Mouse (Mus musculus) hindbrain, embryonic 10.5 days (tissue): Measurements from ENCODE around the gene A4galt. TPM values are rescaled to one million over a fixed set of nuclear protein-coding genes. Genes with fewer than 3 reads are reported as not detected.
"Not testable (repeated sequence)": the region's sequence is repeated elsewhere in the genome, so short reads cannot be mapped to it uniquely, and the experiment has no call there.

ENCODE experiments used
- DNase-seq: peaks from one replicate; pipeline ENCODE4 v3.0.0-alpha.2; 2017; ENCODE audit warnings: low spot score
- H3K27ac ChIP-seq: fragments of 300-500 bp; sonication (generic); 2 replicates; pipeline ENCODE4 v1.5.1; 2016; ENCODE audit warnings: mild to moderate bottlenecking, moderate library complexity
- H3K27me3 ChIP-seq: fragments of 300-500 bp; sonication (generic); 2 replicates; pipeline ENCODE4 v1.6.1; 2016; ENCODE audit warnings: mild to moderate bottlenecking; ENCODE audit not compliant: poor library complexity, insufficient read depth, severe bottlenecking
- H3K36me3 ChIP-seq: fragments of 300-500 bp; sonication (generic); 2 replicates; pipeline ENCODE4 v1.6.1; 2016; ENCODE audit warnings: mild to moderate bottlenecking, moderate library complexity
- H3K4me1 ChIP-seq: fragments of 300-500 bp; sonication (generic); replicated peaks from 2 replicates; pipeline ENCODE4 v1.6.1; 2016; ENCODE audit warnings: mild to moderate bottlenecking
- H3K4me3 ChIP-seq: fragments of 300-500 bp; sonication (generic); 2 replicates; pipeline ENCODE4 v1.5.1; 2016; ENCODE audit warnings: mild to moderate bottlenecking, moderate library complexity
- H3K9me3 ChIP-seq: fragments of 300-500 bp; sonication (generic); 2 replicates; pipeline ENCODE4 v1.6.1; 2016; ENCODE audit warnings: mild to moderate bottlenecking, moderate library complexity
- WGBS: fragments of 180-500 bp; shearing (Covaris S2); methylation state at CpG from one replicate; pipeline ENCODE4 v1.1.7; 2016; 5-methylcytosine and 5-hydroxymethylcytosine counted together
- polyA plus RNA-seq: library from polyadenylated mRNA; unstranded; fragments of >200 nt; fragmentation: Nextera tagmentation; extraction: Ambion mirVana; gene quantifications from 2 replicates; pipeline ENCODE4 v1.2.1, GENCODE M21; 2016

The A4galt gene
- polyA plus RNA-seq, 1 experiment from 2014 or later = 1.5 TPM

- Histone ChIP-seq H3K36me3 (no peaks in the 10 kb centered on the region), H3K27ac (peak overlapping the region; percentile 29; the same call in 1 of the 2 replicates), H3K4me3 (no peak overlapping the region), H3K27me3 (no peaks in the 10 kb centered on the region), H3K9me3 (peaks cover 6% of the 10 kb centered on the region; the same call in 1 of the 2 replicates), H3K4me1 (peaks cover 18% of the 10 kb centered on the region)
- WGBS = 76% methylated on average over 2 of the region's 2 CpGs
- no peak for DNase-seq
Observed at GRCm38 (mm10) chr15:83290899-83291298, 39.3 kb upstream of the A4galt start.

DNA sequence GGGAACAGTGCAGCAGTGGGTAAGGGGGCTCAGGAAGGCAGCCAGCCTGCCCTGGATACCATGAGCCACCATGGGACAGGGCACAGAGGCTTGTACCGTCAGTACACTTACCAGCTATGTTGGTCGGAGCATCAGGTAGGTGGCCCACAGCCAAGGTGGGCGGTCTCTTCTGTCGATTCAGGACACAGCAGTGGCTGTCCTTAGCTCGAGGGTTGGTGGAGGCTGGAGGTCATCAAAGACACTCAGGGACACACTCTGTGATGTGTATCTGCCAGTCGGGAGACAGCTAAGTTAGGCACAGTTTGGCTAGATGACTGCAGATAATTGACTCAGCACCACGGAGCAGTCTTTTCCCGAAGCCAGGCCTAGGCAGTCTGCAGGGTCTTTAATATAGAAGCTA lies 33.3 kb upstream of the A4galt start:
- 88% methylated on average over 8 of the region's 8 CpGs for WGBS
- no peak overlapping the region for H3K4me3 ChIP-seq
- H3K36me3 ChIP-seq = no peaks in the 10 kb centered on the region
- H3K27me3 ChIP-seq = no peaks in the 10 kb centered on the region
- peaks cover 6% of the 10 kb centered on the region; the same call in 1 of the 2 replicates for H3K9me3 ChIP-seq
- no peak overlapping the region for H3K27ac ChIP-seq
- no peak for DNase-seq
- no peaks in the 10 kb centered on the region for H3K4me1 ChIP-seq

GRCm38 (mm10) chr15:83282397-83282796 lies 30.8 kb upstream of the A4galt start:
- Histone ChIP-seq H3K4me3 (no peak overlapping the region), H3K36me3 (no peaks in the 10 kb centered on the region), H3K27ac (no peak overlapping the region), H3K9me3 (peaks cover 6% of the 10 kb centered on the region; the same call in 1 of the 2 replicates), H3K4me1 (no peaks in the 10 kb centered on the region), H3K27me3 (no peaks in the 10 kb centered on the region)
- DNase-seq = no peak
- 69% methylated on average over 5 of the region's 5 CpGs for WGBS

DNA sequence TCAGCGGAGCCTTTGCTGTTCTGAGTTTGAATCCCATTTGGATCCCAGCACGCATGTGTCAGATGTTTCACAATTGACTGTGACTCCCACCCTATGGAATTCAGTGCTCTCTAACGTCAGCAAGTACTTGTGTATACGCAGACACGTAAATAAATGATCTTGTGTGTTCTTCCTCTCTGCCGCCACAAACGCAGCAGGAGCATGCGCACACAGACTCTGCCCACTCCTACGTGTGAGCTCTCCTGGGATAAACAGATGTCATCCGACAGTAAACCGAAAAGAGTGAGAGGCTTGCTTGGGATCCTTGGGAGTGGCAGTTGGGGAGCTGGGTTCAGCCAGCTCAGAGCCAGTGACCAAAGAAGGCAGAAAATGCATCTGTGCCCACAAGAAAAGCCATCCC lies 29.7 kb upstream of the A4galt start:
- 79% methylated on average over 11 of the region's 11 CpGs for WGBS
- no peaks in the 10 kb centered on the region; the same call in 1 of the 2 replicates for H3K9me3 ChIP-seq
- no peak overlapping the region for H3K4me3 ChIP-seq
- no peaks in the 10 kb centered on the region for H3K27me3 ChIP-seq
- DNase-seq = no peak
- H3K27ac ChIP-seq = no peak overlapping the region
- H3K36me3 ChIP-seq = no peaks in the 10 kb centered on the region
- H3K4me1 ChIP-seq = no peaks in the 10 kb centered on the region

DNA sequence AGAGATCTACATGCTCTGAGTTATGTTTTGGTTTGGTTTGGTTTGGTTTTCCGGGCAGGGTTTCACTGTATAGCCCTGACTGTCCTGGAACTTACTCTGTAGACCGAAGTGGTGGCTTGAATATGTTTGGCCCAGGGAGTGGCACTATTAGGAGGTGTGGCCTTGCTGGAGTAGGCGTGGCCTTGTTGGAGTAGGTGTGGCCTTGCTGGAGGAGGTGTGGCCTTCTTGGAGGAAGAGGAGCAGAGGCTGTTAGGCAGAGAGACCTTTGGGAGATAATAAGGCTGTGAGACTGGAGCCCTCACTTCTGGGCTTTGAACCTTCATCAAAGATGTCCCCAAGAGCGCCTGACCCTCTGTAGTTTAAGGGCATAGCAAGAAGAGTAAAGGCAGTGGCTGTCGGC lies 27.0 kb upstream of the A4galt start:
- no peaks in the 10 kb centered on the region for H3K4me1 ChIP-seq
- DNase-seq = no peak
- no peaks in the 10 kb centered on the region for H3K27me3 ChIP-seq
- WGBS = 86% methylated on average over 5 of the region's 5 CpGs
- no peak overlapping the region for H3K27ac ChIP-seq
- no peaks in the 10 kb centered on the region; the same call in 1 of the 2 replicates for H3K9me3 ChIP-seq
- H3K4me3 ChIP-seq = no peak overlapping the region
- no peaks in the 10 kb centered on the region for H3K36me3 ChIP-seq

DNA sequence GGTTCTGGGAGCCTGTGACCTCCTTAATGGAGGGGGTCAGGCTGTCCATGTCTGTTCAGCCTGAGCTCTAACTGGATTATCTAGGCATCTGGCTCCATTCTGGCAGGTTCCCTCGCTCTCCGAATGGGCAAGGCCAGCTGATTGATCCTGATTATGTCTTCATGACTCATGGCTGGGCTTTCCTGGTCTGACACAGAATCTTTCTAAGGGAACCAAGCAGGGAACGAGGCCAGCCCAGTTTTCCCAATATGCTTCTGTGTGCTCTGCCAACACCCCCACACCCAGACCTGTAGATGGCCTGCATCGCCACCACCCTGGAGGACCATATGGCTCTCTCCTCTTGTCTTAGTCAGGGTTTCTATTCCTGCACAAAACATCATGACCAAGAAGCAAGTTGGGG lies 25.9 kb upstream of the A4galt start:
- WGBS = 79% methylated on average over 4 of the region's 4 CpGs
- Histone ChIP-seq H3K4me1 (no peaks in the 10 kb centered on the region), H3K9me3 (no peaks in the 10 kb centered on the region; the same call in 1 of the 2 replicates), H3K36me3 (no peaks in the 10 kb centered on the region), H3K27ac (no peak overlapping the region), H3K27me3 (no peaks in the 10 kb centered on the region), H3K4me3 (no peak overlapping the region)
- no peak for DNase-seq

GRCm38 (mm10) chr15:83274237-83274636 lies 22.7 kb upstream of the A4galt start:
- not testable (repeated sequence) for H3K27ac ChIP-seq, H3K4me1 ChIP-seq, H3K27me3 ChIP-seq, H3K4me3 ChIP-seq, H3K9me3 ChIP-seq, DNase-seq, H3K36me3 ChIP-seq

DNA sequence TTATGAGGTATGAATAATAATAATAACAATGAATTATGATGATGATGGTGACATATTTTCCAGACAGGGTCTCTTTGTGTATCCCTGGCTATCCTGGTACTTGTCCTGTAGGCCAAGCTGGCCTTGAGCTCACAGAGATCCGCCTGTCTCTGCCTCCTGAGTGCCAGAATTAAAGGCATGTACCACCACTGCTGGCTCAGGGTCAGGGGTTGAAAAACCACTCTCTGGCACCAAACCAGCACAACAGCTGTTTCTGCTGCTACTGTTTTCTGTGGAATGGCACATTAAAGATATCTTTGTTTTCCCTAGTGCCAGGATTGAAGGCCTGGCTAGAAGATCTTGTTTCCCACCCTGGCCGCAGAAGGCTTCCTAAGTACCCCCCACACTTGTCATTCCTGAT lies 21.4 kb upstream of the A4galt start:
- Histone ChIP-seq H3K4me3 (no peak overlapping the region), H3K27me3 (no peaks in the 10 kb centered on the region), H3K27ac (no peak overlapping the region), H3K4me1 (no peaks in the 10 kb centered on the region), H3K9me3 (no peaks in the 10 kb centered on the region; the same call in 1 of the 2 replicates), H3K36me3 (no peaks in the 10 kb centered on the region)
- no peak for DNase-seq
- WGBS = 88% methylated on average over 2 of the region's 2 CpGs

DNA sequence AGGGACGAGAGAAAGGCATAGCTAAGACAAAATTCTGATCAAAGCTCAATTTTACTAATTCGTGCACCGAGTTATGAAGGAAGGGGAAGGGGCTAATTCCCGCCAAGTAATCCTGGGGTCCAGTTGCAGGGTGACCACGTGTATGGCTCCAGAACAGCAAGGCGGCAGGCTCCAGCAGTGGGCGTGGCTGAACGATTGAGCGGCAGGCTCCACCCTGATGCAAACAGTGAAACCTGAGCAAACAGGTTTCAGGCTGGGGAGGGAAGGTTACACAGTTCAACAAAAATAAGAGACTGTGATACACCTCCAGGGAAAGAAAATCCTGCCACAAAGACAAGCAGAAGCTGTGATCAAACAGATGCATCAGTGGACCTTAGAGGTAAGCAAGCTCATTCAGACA lies 19.6 kb upstream of the A4galt start:
- DNase-seq, H3K4me3 ChIP-seq, H3K36me3 ChIP-seq, H3K27ac ChIP-seq, H3K27me3 ChIP-seq, H3K4me1 ChIP-seq, H3K9me3 ChIP-seq: not testable (repeated sequence)
- 30% methylated on average over 9 of the region's 9 CpGs for WGBS

DNA sequence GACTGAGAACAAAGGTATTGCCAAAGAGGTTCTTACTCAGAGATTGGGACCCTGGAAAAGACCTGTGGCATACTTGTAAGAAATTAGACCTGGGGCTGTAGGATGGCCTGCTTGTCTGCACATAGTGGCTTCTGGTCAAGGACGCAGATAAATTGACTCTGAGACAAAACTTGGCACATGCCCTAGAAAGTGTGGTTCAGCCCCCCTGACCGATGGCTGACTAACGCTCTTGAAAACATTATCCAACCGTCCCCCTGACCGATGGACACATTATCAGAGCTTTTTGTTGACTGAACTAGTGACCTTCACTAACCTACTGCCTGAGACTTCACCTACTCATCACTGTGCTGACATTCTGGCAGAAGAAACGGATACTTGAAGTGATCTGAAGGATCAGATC lies 18.4 kb upstream of the A4galt start:
- not testable (repeated sequence) for H3K4me1 ChIP-seq, H3K36me3 ChIP-seq, H3K9me3 ChIP-seq, H3K4me3 ChIP-seq, H3K27ac ChIP-seq, DNase-seq, H3K27me3 ChIP-seq
- WGBS = 89% methylated on average over 6 of the region's 6 CpGs

DNA sequence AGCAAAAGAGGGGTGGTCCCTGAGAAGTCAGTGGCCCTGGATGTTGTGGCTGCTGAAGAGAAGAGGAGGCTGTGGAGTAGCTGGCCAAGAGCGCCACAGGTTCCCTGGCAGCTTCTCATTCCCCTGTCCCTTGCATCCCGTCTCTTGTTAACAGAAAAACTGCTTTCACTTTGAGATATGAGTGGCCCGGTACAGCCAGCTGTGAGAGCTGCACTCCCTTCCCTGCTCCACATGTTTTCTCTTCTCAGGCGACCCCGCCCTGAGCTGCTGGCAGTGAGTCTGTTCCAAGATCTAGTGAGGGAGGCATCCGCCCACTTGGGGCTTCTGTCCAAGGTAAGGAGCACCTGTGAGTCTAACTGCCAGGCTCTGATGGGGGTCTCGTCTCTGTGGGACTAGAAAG lies 16.9 kb upstream of the A4galt start:
- DNase-seq = not testable (repeated sequence)

DNA sequence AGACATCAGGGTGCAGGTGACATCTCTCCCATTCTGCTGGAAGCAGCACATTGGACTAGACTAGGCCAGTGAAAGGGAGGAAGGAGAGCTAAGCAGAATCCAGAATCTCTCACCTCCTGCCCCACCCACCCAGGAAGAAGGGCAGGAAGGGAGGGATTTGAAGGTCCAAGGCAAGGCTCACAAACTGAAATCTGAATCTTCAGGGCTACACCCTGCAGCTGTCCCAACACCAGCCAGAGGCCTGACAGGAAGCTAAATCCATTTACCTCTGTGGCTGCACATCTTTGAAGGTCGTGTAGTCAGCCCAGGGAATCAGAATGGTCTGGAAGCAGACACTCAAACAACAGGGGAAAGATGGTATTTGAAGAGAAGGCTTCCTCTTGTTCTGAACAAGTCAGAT lies 13.7 kb upstream of the A4galt start:
- DNase-seq = no peak
- Histone ChIP-seq H3K9me3 (no peaks in the 10 kb centered on the region), H3K4me3 (no peak overlapping the region), H3K27me3 (no peaks in the 10 kb centered on the region), H3K4me1 (no peaks in the 10 kb centered on the region), H3K27ac (no peak overlapping the region), H3K36me3 (no peaks in the 10 kb centered on the region)
- WGBS = 31% methylated on average over 1 of the region's 1 CpGs

More for the DNA sequence above, 16.9 kb upstream of the A4galt start:
- H3K4me3 ChIP-seq, H3K27ac ChIP-seq, H3K27me3 ChIP-seq, H3K9me3 ChIP-seq, H3K4me1 ChIP-seq, H3K36me3 ChIP-seq: not testable (repeated sequence)
- 69% methylated on average over 7 of the region's 7 CpGs for WGBS

- no peak overlapping the region for H3K27ac ChIP-seq
- H3K4me1 ChIP-seq = no peaks in the 10 kb centered on the region
- no peaks in the 10 kb centered on the region for H3K27me3 ChIP-seq
- H3K9me3 ChIP-seq = no peaks in the 10 kb centered on the region
- no peak for DNase-seq
- H3K4me3 ChIP-seq = no peak overlapping the region
- 82% methylated on average over 5 of the region's 5 CpGs for WGBS
- no peaks in the 10 kb centered on the region for H3K36me3 ChIP-seq
Observed at GRCm38 (mm10) chr15:83263405-83263804, 11.8 kb upstream of the A4galt start.

DNA sequence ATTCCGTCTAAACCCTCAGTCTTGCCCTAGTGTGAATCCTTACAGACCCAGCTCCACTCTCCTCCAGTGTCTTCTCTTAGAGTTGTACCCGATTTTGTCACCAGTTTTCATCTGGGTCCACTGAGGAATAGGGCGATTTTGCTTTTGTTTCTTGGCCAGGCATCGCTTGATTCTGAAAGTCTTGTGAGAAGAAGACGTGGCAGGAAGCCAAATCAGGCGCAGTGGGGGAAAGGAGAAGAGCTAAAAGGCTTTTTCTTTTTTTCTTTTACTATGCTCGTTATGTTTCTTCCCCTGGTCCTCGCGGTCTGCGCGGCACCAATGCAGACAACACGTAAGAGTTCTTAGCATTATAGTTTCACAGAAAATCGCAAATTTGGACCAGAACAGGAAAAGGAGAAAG lies 6.3 kb upstream of the A4galt start:
- Histone ChIP-seq H3K27ac (no peak overlapping the region), H3K36me3 (no peaks in the 10 kb centered on the region), H3K4me1 (no peaks in the 10 kb centered on the region), H3K9me3 (no peaks in the 10 kb centered on the region), H3K27me3 (peaks cover 6% of the 10 kb centered on the region; the same call in 1 of the 2 replicates), H3K4me3 (no peak overlapping the region)
- no peak for DNase-seq
- 87% methylated on average over 13 of the region's 13 CpGs for WGBS
